Mouse (Mus musculus) heart, embryonic 15.5 days (tissue): Measurements from ENCODE around the gene Gnb3. TPM values are rescaled to one million over a fixed set of nuclear protein-coding genes. Genes with fewer than 3 reads are reported as not detected.
A peak's percentile ranks its signal among the peaks of the same experiment; 100 is the strongest.

ENCODE experiments used
- ATAC-seq: fragments of 200-750 bp; cut with Nextera tagmentation; replicated peaks from 2 replicates; pipeline ENCODE4 v1.8.0; 2017; ENCODE audit warnings: low read depth, moderate TSS enrichment; ENCODE audit not compliant: insufficient number of reproducible peaks, insufficient read depth, low FRiP score
- H3K27ac ChIP-seq: fragments of 300-500 bp; sonication (generic); 2 replicates; pipeline ENCODE4 v1.5.1; 2015; ENCODE audit warnings: mild to moderate bottlenecking, inconsistent platforms
- H3K27me3 ChIP-seq: fragments of 300-500 bp; sonication (generic); 2 replicates; pipeline ENCODE4 v1.6.1; 2015; ENCODE audit warnings: inconsistent platforms
- H3K36me3 ChIP-seq: fragments of 300-500 bp; sonication (generic); 2 replicates; pipeline ENCODE4 v1.6.1; 2015; ENCODE audit warnings: mild to moderate bottlenecking, inconsistent platforms
- H3K4me1 ChIP-seq: fragments of 300-500 bp; sonication (generic); replicated peaks from 2 replicates; pipeline ENCODE4 v1.6.1; 2015; ENCODE audit warnings: inconsistent platforms
- H3K4me2 ChIP-seq: fragments of 300-500 bp; sonication (generic); 2 replicates; pipeline ENCODE4 v1.6.1; 2015; ENCODE audit warnings: inconsistent platforms, mild to moderate bottlenecking, moderate library complexity
- H3K4me3 ChIP-seq: fragments of 300-500 bp; sonication (generic); 2 replicates; pipeline ENCODE4 v1.5.1; 2015; ENCODE audit warnings: mild to moderate bottlenecking, inconsistent platforms
- H3K9ac ChIP-seq: fragments of 300-500 bp; sonication (generic); 2 replicates; pipeline ENCODE4 v1.6.1; 2015; ENCODE audit warnings: mild to moderate bottlenecking, inconsistent platforms
- H3K9me3 ChIP-seq: fragments of 300-500 bp; sonication (generic); replicated peaks from 2 replicates; pipeline ENCODE4 v1.6.1; 2016; ENCODE audit warnings: inconsistent platforms
- WGBS: fragments of 180-500 bp; shearing (Covaris S2); methylation state at CpG from one replicate; pipeline ENCODE4 v1.1.7; 2015; ENCODE audit warnings: mixed read lengths; 5-methylcytosine and 5-hydroxymethylcytosine counted together
- polyA plus RNA-seq: library from polyadenylated mRNA; unstranded; fragments of >200 nt; fragmentation: Nextera tagmentation; extraction: Ambion mirVana; gene quantifications from 2 replicates; pipeline ENCODE4 v1.2.1, GENCODE M21; 2015

The Gnb3 gene
- polyA plus RNA-seq, 1 experiment from 2014 or later, result 5.2 TPM

DNA sequence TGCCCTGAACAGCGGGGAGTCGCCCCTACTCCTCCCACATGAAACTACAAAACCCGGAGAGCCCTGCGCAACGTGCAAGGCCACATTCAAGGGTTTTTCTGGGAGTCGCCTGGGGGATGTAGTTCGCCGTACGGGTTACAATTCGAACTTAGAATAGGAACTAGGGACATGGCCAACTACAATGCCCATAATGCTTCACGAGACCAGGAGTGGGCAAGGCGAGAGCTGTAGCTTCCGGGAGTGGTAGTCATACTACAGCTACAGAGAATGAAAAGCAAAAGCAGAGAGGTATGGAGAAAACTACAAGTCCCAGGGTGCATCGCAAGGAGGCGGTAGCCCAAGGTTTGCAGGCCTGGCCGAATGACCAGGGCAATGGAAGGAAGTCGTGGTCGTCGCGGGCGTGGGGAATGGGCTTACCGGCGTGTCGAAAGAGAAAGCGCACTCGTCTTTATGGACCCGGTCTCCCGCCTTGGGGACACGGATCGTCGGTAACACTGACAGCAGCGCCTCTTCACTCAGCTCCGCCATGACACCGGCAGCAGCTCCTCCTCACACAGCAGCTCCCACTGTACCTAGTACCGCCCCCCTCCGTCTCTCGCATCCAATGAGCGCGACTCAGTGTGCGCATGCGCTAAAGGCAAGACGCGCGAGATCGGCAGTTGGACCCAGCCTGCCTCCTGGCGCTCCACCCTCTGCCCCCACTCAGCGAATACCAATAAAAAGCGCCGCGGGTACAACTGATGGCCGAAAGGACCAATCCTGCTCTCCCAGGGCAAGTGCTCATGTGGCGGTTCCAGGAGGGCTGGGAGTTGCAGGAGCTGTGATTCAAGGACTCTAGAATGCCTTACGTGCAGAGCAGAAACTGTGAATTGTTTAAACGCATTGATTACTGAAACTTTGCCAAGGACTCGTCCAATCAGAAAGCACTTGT, 10.9 kb downstream of the Gnb3 start, which contains the start of the genes Usp5 and Cdca3:
Gene Usp5 (minus strand): TSS at position 617 of the 931 bp plus-strand sequence.
Gene Cdca3 (plus strand): TSS at position 680 of the 931 bp plus-strand sequence.
- H3K36me3 ChIP-seq, result peaks cover 28% of the 10 kb centered on the region
- H3K27me3 ChIP-seq, result no peaks in the 10 kb centered on the region
- 0% methylated on average over 55 of the region's 55 CpGs for WGBS
- ATAC-seq, result peak; percentile 93
- peak within 1 kb of the TSS; percentile 67 for H3K9ac ChIP-seq
- peaks cover 19% of the 10 kb centered on the region for H3K4me1 ChIP-seq
- peak within 1 kb of the TSS; percentile 85 for H3K4me2 ChIP-seq
- no peaks in the 10 kb centered on the region for H3K9me3 ChIP-seq
- H3K4me3 ChIP-seq, result peak within 1 kb of the TSS; percentile 67
- H3K27ac ChIP-seq, result peak within 1 kb of the TSS; percentile 94

DNA sequence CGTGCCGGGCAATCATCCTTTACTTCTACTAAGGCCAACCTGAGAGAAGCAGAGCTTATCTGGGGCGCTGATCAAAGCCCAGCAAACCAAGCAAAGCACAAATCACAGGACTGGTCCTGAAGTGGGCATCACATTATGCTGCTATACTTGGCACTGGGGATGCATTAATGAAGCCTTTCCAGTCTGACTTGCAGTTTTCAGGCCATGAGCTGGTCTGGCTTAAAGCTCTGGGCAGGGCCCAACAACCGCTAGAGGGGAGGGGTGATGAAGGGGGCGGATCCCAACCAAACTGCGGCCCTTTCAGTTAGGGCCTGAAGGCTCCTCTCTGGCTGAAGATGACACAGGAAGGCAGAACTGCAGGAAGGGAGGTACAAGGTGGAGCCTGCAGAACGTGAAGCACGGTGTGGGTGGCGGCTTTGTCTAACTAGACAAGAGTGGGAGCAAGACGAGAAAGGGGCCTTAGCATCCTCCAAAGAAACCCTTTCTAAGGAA, 11.9 kb downstream of the Gnb3 start:
- no peaks in the 10 kb centered on the region for H3K27me3 ChIP-seq
- peaks cover 19% of the 10 kb centered on the region for H3K4me1 ChIP-seq
- no peaks in the 10 kb centered on the region for H3K9me3 ChIP-seq
- H3K36me3 ChIP-seq, result peaks cover 32% of the 10 kb centered on the region
- peak overlapping the region; percentile 85 for H3K4me2 ChIP-seq
- peak overlapping the region; percentile 68 for H3K27ac ChIP-seq
- H3K4me3 ChIP-seq, result peak overlapping the region; percentile 67
- no peak for ATAC-seq
- H3K9ac ChIP-seq, result peak overlapping the region; percentile 59
- 22% methylated on average over 10 of the region's 10 CpGs for WGBS

DNA sequence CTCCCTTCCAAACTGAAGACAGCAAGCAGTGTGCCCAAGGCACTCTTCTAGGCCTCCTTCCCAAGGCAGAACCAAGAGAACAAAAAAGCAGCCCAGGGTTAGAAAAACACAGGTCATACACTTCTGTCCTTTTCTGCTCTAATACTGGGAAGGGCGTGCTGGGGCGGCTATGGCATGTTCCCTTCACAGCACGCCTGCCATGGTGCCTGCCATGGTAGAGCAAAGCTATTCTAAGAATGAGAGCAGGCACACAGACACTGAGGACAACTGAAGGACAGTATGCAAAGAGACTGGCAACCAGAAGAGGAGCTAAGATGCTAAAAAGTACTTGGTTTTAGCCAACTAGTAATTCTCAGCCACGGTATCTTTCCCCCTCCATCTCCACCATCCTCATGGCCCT, 18.0 kb downstream of the Gnb3 start:
- no peak overlapping the region for H3K4me3 ChIP-seq
- H3K4me1 ChIP-seq, result 0 out of 2 replicates have a peak, but pooled peaks cover 2% of the 10 kb centered on the region
- WGBS, result 76% methylated on average over 4 of the region's 4 CpGs
- no peak for ATAC-seq
- H3K9me3 ChIP-seq, result no peaks in the 10 kb centered on the region
- peaks cover 91% of the 10 kb centered on the region for H3K36me3 ChIP-seq
- H3K4me2 ChIP-seq, result no peak overlapping the region
- H3K27me3 ChIP-seq, result no peaks in the 10 kb centered on the region
- no peak overlapping the region for H3K9ac ChIP-seq
- peak overlapping the region; percentile 23 for H3K27ac ChIP-seq

DNA sequence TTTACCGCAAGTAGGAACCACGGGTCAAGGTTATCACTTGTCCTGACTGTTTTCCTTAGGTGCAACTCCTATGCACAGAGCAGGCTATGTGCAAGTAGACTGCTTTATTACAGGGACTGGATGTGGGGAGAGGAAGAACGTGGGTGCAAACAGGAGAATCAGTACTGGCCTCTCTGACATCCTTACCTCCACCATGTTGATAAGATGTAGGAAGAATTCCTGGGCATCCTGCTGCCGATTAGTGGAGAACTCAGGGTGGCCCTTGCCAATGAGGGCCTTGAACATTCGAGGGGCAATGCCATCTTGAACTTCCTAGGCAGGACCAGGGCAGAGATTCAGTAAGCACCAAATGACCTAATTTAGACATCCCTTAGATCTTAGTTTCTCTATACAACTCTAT, 19.2 kb downstream of the Gnb3 start:
- 0 out of 2 replicates have a peak, but pooled peaks cover 2% of the 10 kb centered on the region for H3K4me1 ChIP-seq
- no peak for ATAC-seq
- no peak overlapping the region for H3K4me2 ChIP-seq
- peaks cover 96% of the 10 kb centered on the region for H3K36me3 ChIP-seq
- WGBS, result 93% methylated on average over 5 of the region's 5 CpGs
- H3K27ac ChIP-seq, result no peak overlapping the region
- H3K4me3 ChIP-seq, result no peak overlapping the region
- no peak overlapping the region for H3K9ac ChIP-seq
- H3K27me3 ChIP-seq, result no peaks in the 10 kb centered on the region
- H3K9me3 ChIP-seq, result no peaks in the 10 kb centered on the region

DNA sequence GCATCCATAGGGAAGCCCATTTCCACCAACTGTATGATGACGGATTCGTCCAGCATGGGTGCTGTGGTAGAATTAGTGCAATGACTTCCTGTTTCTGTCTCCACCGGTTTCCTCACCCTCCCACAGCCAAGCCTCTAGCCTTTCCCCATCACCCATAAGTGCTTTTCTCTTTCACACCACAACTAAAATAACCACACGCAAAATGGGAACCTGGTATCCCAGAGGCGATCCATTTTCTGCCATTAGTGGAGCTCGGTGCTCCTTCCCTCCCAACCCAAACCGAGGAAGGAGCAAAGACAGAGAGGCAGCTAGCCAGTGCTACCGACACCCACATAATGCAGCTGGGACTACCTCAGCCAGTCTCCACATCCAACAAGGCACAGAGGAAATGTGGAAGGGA, 22.1 kb downstream of the Gnb3 start:
- H3K4me3 ChIP-seq, result no peak overlapping the region
- no peak for ATAC-seq
- H3K36me3 ChIP-seq, result peaks cover 78% of the 10 kb centered on the region
- H3K9me3 ChIP-seq, result no peaks in the 10 kb centered on the region
- peaks cover 12% of the 10 kb centered on the region for H3K4me1 ChIP-seq
- no peak overlapping the region for H3K27ac ChIP-seq
- no peak overlapping the region for H3K4me2 ChIP-seq
- no peaks in the 10 kb centered on the region for H3K27me3 ChIP-seq
- H3K9ac ChIP-seq, result no peak overlapping the region
- 78% methylated on average over 8 of the region's 8 CpGs for WGBS

DNA sequence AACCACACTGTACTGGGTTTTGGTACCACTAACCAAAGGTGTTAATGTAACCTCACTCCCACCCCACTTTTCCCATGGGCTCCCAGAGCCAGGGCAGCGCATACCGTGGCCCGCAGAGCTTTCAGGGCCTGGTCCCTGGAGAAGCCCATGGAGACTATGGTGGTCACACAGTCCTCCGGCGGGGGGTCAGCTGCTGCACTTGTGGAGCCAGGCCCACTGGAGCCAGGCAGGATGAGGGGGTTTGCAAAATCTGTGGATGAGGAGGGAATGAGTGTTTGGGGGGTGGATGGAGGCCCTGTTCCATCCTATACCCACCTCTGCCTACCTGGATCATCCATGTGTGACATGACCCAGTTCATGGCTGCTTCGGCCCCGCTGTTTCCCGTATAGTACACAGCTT, 22.5 kb downstream of the Gnb3 start:
- H3K4me1 ChIP-seq, result peaks cover 16% of the 10 kb centered on the region
- ATAC-seq, result no peak
- H3K4me2 ChIP-seq, result no peak overlapping the region
- no peak overlapping the region for H3K27ac ChIP-seq
- no peak overlapping the region for H3K9ac ChIP-seq
- no peaks in the 10 kb centered on the region for H3K27me3 ChIP-seq
- peaks cover 74% of the 10 kb centered on the region for H3K36me3 ChIP-seq
- WGBS, result 94% methylated on average over 8 of the region's 8 CpGs
- H3K4me3 ChIP-seq, result no peak overlapping the region
- no peaks in the 10 kb centered on the region for H3K9me3 ChIP-seq

DNA sequence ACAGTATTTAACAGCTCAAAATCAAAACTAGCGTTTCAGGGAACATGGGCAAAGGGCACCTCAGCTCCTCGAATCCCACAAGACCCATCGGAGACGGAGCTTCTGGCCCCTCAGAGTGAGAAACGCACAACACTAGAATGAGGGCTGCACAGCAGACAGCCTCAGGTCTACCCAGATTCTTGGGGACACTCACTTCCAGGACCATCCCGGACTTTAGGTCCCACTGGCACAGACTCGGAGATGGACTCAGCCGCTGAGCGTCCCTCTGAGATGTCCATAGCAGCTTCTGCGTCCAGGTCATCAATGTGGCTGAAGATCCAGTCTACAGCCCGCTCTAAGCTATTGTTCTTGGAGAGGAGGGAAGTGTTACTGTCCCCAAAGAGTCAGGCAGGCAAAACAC, 22.9 kb downstream of the Gnb3 start:
- Histone ChIP-seq H3K9me3 (no peaks in the 10 kb centered on the region), H3K9ac (no peak overlapping the region), H3K4me2 (no peak overlapping the region), H3K4me1 (peaks cover 21% of the 10 kb centered on the region), H3K27ac (no peak overlapping the region), H3K4me3 (no peak overlapping the region), H3K27me3 (no peaks in the 10 kb centered on the region), H3K36me3 (peaks cover 71% of the 10 kb centered on the region)
- no peak for ATAC-seq
- WGBS, result 96% methylated on average over 11 of the region's 11 CpGs

DNA sequence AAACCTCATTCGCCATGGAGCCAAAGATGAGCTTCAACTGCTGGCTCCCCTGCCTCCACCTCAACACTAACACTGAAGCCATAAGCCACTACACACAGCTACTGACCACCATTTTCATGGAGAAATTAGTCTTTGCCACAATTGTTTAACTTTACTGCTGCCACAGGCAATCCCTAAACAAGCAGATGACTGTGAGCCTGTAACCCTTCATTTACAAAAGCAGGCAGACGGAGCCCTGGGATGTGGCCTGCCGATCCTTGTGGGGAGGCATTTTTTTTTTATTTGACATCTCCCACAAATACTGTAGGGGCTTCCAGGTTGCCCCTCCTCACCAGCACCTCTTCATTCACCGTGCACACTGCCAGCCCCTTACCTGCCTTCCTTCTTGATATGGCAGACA, 23.5 kb downstream of the Gnb3 start:
- H3K36me3 ChIP-seq, result peaks cover 71% of the 10 kb centered on the region
- H3K27ac ChIP-seq, result no peak overlapping the region
- H3K4me1 ChIP-seq, result peaks cover 24% of the 10 kb centered on the region
- H3K4me3 ChIP-seq, result no peak overlapping the region
- no peak overlapping the region for H3K4me2 ChIP-seq
- no peaks in the 10 kb centered on the region for H3K9me3 ChIP-seq
- WGBS, result 90% methylated on average over 4 of the region's 4 CpGs
- no peaks in the 10 kb centered on the region for H3K27me3 ChIP-seq
- no peak for ATAC-seq
- no peak overlapping the region for H3K9ac ChIP-seq

DNA sequence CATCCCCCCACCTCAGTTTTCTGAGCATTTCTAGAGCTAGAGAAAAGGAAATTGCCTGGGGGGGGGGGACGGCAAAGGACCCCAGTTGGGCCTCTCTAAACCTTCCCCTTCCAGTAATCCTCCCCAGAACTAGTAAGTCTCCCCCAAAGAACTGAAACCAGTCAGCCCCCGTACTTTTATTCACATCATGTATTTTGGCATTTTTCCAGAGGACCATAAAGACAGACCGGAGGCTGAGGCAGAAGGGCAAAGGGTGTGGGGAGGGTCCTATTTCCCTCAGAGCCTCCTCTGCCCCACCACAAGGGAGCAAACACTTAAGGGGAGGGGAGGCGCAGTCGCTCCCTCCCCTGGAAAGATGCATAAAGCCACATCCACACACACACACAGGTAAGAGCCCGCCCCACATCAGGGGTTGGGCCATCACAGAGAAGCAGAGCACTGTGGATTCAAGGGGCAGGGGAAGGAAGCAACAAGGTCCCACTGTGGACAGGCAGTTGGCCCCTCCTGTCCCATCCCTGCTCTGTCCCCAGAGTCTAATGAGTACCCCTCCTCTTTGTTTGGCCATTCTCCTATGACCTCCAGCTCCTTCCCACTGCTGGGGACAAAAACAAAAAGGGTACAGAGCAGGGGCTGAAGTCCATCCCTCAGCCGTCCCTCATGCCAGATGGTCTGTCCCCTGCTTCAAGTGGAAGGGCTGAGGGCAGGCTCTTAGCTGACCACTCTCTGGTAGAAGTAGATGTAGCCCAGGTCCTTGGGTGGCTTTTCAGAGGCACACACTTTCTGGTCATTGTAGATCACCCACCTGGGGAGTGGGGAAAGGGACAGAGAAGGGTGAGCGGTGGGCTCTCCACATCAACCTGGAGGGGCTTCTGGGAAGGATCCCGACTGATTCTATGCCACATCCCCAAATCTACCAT, 25.0 kb downstream of the Gnb3 start:
- H3K36me3 ChIP-seq, result peaks cover 71% of the 10 kb centered on the region
- H3K4me3 ChIP-seq, result no peak overlapping the region
- H3K4me1 ChIP-seq, result peaks cover 33% of the 10 kb centered on the region
- 68% methylated on average over 9 of the region's 9 CpGs for WGBS
- H3K9me3 ChIP-seq, result no peaks in the 10 kb centered on the region
- H3K9ac ChIP-seq, result no peak overlapping the region
- peak overlapping the region; percentile 73 for H3K4me2 ChIP-seq
- 0 out of 2 replicates have a peak overlapping the region, but pooled peaks have one; percentile 98 for H3K27ac ChIP-seq
- no peak for ATAC-seq
- no peaks in the 10 kb centered on the region for H3K27me3 ChIP-seq

DNA sequence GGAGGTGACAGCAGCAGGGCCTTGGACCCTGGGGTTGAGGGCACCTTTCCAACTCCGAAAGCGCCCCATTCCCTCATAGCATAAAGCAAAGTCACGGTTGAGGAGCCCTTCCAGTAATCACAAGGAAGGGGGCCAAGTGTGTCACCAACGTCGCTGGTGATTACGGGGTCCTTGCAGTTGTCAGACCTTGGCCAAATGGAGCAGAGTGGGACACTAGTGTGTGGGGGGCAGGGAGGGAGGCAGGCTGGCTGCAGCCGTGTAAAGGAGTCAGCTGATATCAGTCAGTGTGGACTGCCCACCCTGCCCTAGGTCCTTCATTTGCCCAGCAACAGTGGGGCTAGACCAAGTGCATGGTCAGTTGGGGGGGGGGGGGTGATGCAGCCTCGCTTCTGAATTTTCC, 25.6 kb downstream of the Gnb3 start:
- Histone ChIP-seq H3K27ac (peak overlapping the region; percentile 98), H3K9ac (peak overlapping the region; percentile 43; the same call in 1 of the 2 replicates), H3K27me3 (no peaks in the 10 kb centered on the region), H3K9me3 (no peaks in the 10 kb centered on the region), H3K36me3 (peaks cover 67% of the 10 kb centered on the region), H3K4me2 (peak overlapping the region; percentile 73), H3K4me3 (peak overlapping the region; percentile 87), H3K4me1 (peaks cover 40% of the 10 kb centered on the region)
- WGBS, result 32% methylated on average over 8 of the region's 8 CpGs
- ATAC-seq, result 0 out of 2 replicates have a peak, but pooled peaks have one; percentile 1

DNA sequence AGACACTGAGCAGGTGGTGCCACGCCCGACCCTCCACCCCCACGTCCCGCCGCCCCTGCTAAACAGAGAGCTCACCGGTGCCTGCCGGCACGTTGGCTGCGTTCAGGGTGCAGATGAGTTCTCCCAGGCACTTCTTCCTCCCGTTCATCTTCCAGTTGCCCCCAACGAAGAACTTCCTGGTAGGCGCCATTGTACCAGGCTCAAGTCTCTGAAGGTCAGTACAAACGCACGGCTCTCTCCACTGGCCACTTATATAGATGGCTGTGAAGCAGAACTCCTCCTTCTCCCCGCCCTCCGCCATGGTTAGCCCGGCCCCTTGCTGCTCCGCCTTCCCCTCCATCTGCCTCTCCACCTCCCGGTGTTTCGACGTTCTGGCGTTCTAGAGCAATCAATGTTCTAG, 26.1 kb downstream of the Gnb3 start, which contains the start of gene Tpi1:
Gene Tpi1 (minus strand): TSS at position 364 of the 400 bp plus-strand sequence.
- H3K9me3 ChIP-seq, result no peaks in the 10 kb centered on the region
- H3K4me2 ChIP-seq, result peak within 1 kb of the TSS; percentile 73
- peak; percentile 85 for ATAC-seq
- H3K27ac ChIP-seq, result peak within 1 kb of the TSS; percentile 98
- WGBS, result under 1% methylated on average over 22 of the region's 22 CpGs
- no peaks in the 10 kb centered on the region for H3K27me3 ChIP-seq
- H3K9ac ChIP-seq, result peak within 1 kb of the TSS; percentile 89
- peaks cover 62% of the 10 kb centered on the region for H3K36me3 ChIP-seq
- H3K4me1 ChIP-seq, result peaks cover 42% of the 10 kb centered on the region
- H3K4me3 ChIP-seq, result peak within 1 kb of the TSS; percentile 87
